Mouse (Mus musculus): Measurements from ENCODE around the gene Kcnk10.

GRCm38 (mm10) chr12:98519866-98520567 is 58.1 kb downstream of the Kcnk10 start:
- TF ChIP-seq CTCF (IDR thresholded peaks at IDR 0.05; ENCODE audit: low read depth) (no peak), EP300 (optimal IDR thresholded peaks at IDR 0.05) (no peak)

All from stomach, postnatal 0 days (tissue).